Mouse (Mus musculus): ENCODE data around the gene Rab11fip3.

DNA sequence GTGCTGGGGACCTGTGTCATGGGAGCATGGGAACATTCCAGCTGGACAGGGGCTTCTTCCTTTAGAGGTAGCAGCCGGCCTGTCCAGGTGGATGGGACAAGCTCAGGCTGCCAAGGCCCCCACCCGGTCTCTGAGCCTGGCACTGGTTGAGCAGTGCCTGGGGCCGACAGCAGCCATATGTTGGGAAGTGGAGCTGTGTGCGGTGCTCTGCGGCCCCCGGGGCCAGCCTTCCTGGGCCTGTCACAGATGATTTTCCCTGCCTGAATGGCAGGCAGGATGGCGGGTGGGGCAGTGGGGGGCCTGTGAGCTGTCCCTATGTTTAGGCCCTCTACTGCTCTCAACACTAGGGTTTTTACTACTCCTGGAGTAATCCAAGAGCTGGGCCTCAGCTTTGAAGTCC is 113.2 kb downstream of the Rab11fip3 start:
- no peak for TF ChIP-seq CTCF (conservative IDR thresholded peaks at IDR 0.05; ENCODE audit: insufficient read depth, insufficient read length, low read depth, low read length)
- no peak for TF ChIP-seq POLR2A (IDR thresholded peaks at IDR 0.05; ENCODE audit: low read depth, low read length)
